Mouse (Mus musculus) ES-Bruce4 (cell line): Measurements from ENCODE around the gene Cck.

Source experiments
- EP300 ChIP-seq: IDR thresholded peaks from 2 replicates; pipeline ENCODE4 v1.6.1; 2011; ENCODE audit warnings: low read depth, low read length; ENCODE audit not compliant: insufficient read depth
- POLR2A ChIP-seq: IDR thresholded peaks from one replicate; pipeline ENCODE4 v1.8.1; 2011; ENCODE audit warnings: low read length; ENCODE audit not compliant: insufficient read depth

DNA sequence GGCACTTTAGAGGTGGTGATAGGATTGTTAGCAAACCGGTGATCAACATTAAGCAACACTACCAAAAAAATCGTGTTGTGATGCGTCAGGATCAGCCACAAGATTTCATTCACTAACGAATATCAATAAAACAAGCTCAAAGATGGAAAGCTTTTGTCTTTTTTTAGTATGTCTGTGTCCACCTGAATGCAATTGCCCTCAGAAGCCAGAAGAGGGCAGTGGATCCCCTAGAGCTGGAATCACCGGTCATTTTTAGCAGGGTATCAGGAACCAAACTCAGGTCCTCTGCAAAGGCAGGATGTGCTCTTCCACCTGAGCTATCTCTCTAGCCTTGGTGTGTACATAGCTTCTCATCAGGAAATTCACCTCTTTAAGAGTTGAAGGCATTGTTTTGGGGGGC, 20.7 kb downstream of the Cck start:
- TF ChIP-seq EP300 (no peak), POLR2A (no peak)
